Mouse (Mus musculus) MEL (cell line): Measurements from ENCODE around the gene Fgfr2. TPM values are rescaled to one million over a fixed set of nuclear protein-coding genes. Genes with fewer than 3 reads are reported as not detected.

Experiments
- DNase-seq: peaks from one replicate; pipeline ENCODE4 v3.0.0; 2011; ENCODE audit warnings: low read depth, low spot score
- H3K27ac ChIP-seq: 2 replicates; pipeline ENCODE4 v1.5.1; 2012; ENCODE audit warnings: low read depth, mild to moderate bottlenecking, control low read depth, low read length, moderate library complexity; ENCODE audit not compliant: control insufficient read depth
- H3K27me3 ChIP-seq, 2 experiments: fragments of 150-350 bp in 1 of 2; sonication (generic) in 1 of 2; 2 replicates each; pipeline ENCODE4 v1.6.1; 2012; ENCODE audit warnings: low read length in 2 of 2, mild to moderate bottlenecking in 2 of 2, improper control_type of control experiment in 1 of 2, moderate library complexity in 1 of 2; ENCODE audit not compliant: insufficient read depth in 2 of 2, control insufficient read depth in 1 of 2
- H3K36me3 ChIP-seq, 2 experiments: 2 replicates each; pipeline ENCODE4 v1.6.1; 2012 to 2014; ENCODE audit warnings: low read length in 2 of 2, improper control_type of control experiment in 1 of 2, inconsistent platforms in 1 of 2, mild to moderate bottlenecking in 1 of 2; ENCODE audit not compliant: insufficient read depth in 2 of 2, control insufficient read depth in 1 of 2
- H3K4me1 ChIP-seq, 2 experiments: fragments of 150-350 bp in 1 of 2; sonication (generic) in 1 of 2; 2 replicates each; pipeline ENCODE4 v1.6.1; 2012; ENCODE audit warnings: low read length in 2 of 2, improper control_type of control experiment in 1 of 2, mild to moderate bottlenecking in 1 of 2; ENCODE audit not compliant: insufficient read depth in 2 of 2, control insufficient read depth in 1 of 2
- H3K4me3 ChIP-seq, 2 experiments: fragments of 150-350 bp in 1 of 2; sonication (generic) in 1 of 2; 2 replicates each; pipeline ENCODE4 v1.5.1; 2012; ENCODE audit warnings: low read depth in 2 of 2, low read length in 2 of 2, mild to moderate bottlenecking in 2 of 2, moderate library complexity in 2 of 2, control low read depth in 1 of 2, improper control_type of control experiment in 1 of 2; ENCODE audit not compliant: control insufficient read depth in 1 of 2, insufficient read depth in 1 of 2
- H3K79me2 ChIP-seq: 2 replicates; pipeline ENCODE4 v1.6.1; 2012; ENCODE audit warnings: mild to moderate bottlenecking, low read length, moderate library complexity; ENCODE audit not compliant: control insufficient read depth, poor library complexity, insufficient read depth
- H3K9ac ChIP-seq: 2 replicates; pipeline ENCODE4 v1.6.1; 2012; ENCODE audit warnings: low read depth, mild to moderate bottlenecking, control low read depth, low read length, moderate library complexity; ENCODE audit not compliant: control insufficient read depth, poor library complexity, severe bottlenecking
- H3K9me3 ChIP-seq: fragments of 150-350 bp; sonication (generic); replicated peaks from 2 replicates; pipeline ENCODE4 v1.6.1; 2012; ENCODE audit warnings: mild to moderate bottlenecking, low read length, improper control_type of control experiment, moderate library complexity; ENCODE audit not compliant: insufficient read depth
- BHLHE40 ChIP-seq: IDR thresholded peaks from 2 replicates; pipeline ENCODE4 v1.6.1; 2012; ENCODE audit warnings: low read depth, mild to moderate bottlenecking, inconsistent platforms, low read length, improper control_type of control experiment, borderline replicate concordance
- CTCF ChIP-seq, 3 experiments: IDR thresholded peaks in 2 of 3; conservative IDR thresholded peaks in 1 of 3; 2 replicates each; pipeline ENCODE4 v1.5.1; 2011 to 2012; ENCODE audit warnings: low read length in 3 of 3, low read depth in 2 of 3, mild to moderate bottlenecking in 2 of 3, improper control_type of control experiment in 1 of 3, inconsistent platforms in 1 of 3, mixed read lengths in 1 of 3, moderate library complexity in 1 of 3; ENCODE audit not compliant: control insufficient read depth in 1 of 3, insufficient read depth in 1 of 3, poor library complexity in 1 of 3, severe bottlenecking in 1 of 3
- ELF1 ChIP-seq: IDR thresholded peaks from 2 replicates; pipeline ENCODE4 v1.6.1; 2014; ENCODE audit warnings: low read depth, mild to moderate bottlenecking, inconsistent platforms, low read length, improper control_type of control experiment, moderate library complexity
- EP300 ChIP-seq, 2 experiments: IDR thresholded peaks; 2 replicates each; pipeline ENCODE4 v1.6.1; 2011; ENCODE audit warnings: improper control_type of control experiment in 2 of 2, low read length in 2 of 2, low read depth in 1 of 2, mild to moderate bottlenecking in 1 of 2
- ETS1 ChIP-seq: IDR thresholded peaks from 2 replicates; pipeline ENCODE4 v1.6.1; 2012; ENCODE audit warnings: low read depth, mild to moderate bottlenecking, inconsistent platforms, low read length, improper control_type of control experiment, moderate library complexity
- GABPA ChIP-seq: IDR thresholded peaks from 2 replicates; pipeline ENCODE4 v1.6.1; 2012; ENCODE audit warnings: low read depth, mild to moderate bottlenecking, inconsistent platforms, low read length, improper control_type of control experiment, moderate library complexity
- GATA1 ChIP-seq: IDR thresholded peaks from 2 replicates; pipeline ENCODE4 v1.6.1; 2011; ENCODE audit warnings: low read depth, low read length, improper control_type of control experiment
- KAT2A ChIP-seq: conservative IDR thresholded peaks from 2 replicates; pipeline ENCODE4 v1.6.1; 2012; ENCODE audit warnings: low read depth, low read length, improper control_type of control experiment, inconsistent platforms
- MAX ChIP-seq: IDR thresholded peaks from 2 replicates; pipeline ENCODE4 v1.6.1; 2011; ENCODE audit warnings: low read length, improper control_type of control experiment
- MAZ ChIP-seq: IDR thresholded peaks from 2 replicates; pipeline ENCODE4 v1.6.1; 2012; ENCODE audit warnings: low read depth, mild to moderate bottlenecking, inconsistent platforms, low read length, improper control_type of control experiment
- MEF2A ChIP-seq: IDR thresholded peaks from 2 replicates; pipeline ENCODE4 v1.6.1; 2014; ENCODE audit warnings: low read depth, mild to moderate bottlenecking, inconsistent platforms, low read length, improper control_type of control experiment; ENCODE audit not compliant: poor library complexity, insufficient replicate concordance, severe bottlenecking; ENCODE audit errors: extremely low read depth
- MXI1 ChIP-seq: IDR thresholded peaks from 2 replicates; pipeline ENCODE4 v1.6.1; 2011; ENCODE audit warnings: mild to moderate bottlenecking, low read depth, low read length, improper control_type of control experiment
- MYC ChIP-seq: IDR thresholded peaks from 2 replicates; pipeline ENCODE4 v1.6.1; 2011; ENCODE audit warnings: low read depth, mild to moderate bottlenecking, low read length, improper control_type of control experiment, moderate library complexity
- NRF1 ChIP-seq: IDR thresholded peaks from 2 replicates; pipeline ENCODE4 v1.6.1; 2014; ENCODE audit warnings: low read depth, mild to moderate bottlenecking, inconsistent platforms, low read length, improper control_type of control experiment, moderate library complexity; ENCODE audit not compliant: poor library complexity, insufficient read depth, severe bottlenecking
- POLR2A ChIP-seq, 2 experiments: IDR thresholded peaks; 2 replicates each; pipeline ENCODE4 v1.6.1; 2011 to 2012; ENCODE audit warnings: low read length in 2 of 2, mild to moderate bottlenecking in 2 of 2, control low read depth in 1 of 2, improper control_type of control experiment in 1 of 2, low read depth in 1 of 2, moderate library complexity in 1 of 2; ENCODE audit not compliant: control insufficient read depth in 1 of 2, insufficient read depth in 1 of 2, poor library complexity in 1 of 2
- POLR2AphosphoS2 ChIP-seq: IDR thresholded peaks from 2 replicates; pipeline ENCODE4 v1.6.1; 2011; ENCODE audit warnings: low read length, improper control_type of control experiment
- POLR2AphosphoS5 ChIP-seq: IDR thresholded peaks from 2 replicates; pipeline ENCODE4 v1.6.1; 2012; ENCODE audit warnings: low read depth, borderline replicate concordance, mild to moderate bottlenecking, inconsistent platforms, low read length, moderate library complexity, mixed read lengths
- RAD21 ChIP-seq: IDR thresholded peaks from 2 replicates; pipeline ENCODE4 v1.6.1; 2011; ENCODE audit warnings: mild to moderate bottlenecking, low read depth, low read length, improper control_type of control experiment
- RCOR1 ChIP-seq: IDR thresholded peaks from 2 replicates; pipeline ENCODE4 v1.6.1; 2012; ENCODE audit warnings: low read depth, mild to moderate bottlenecking, inconsistent platforms, low read length, improper control_type of control experiment
- SIN3A ChIP-seq: IDR thresholded peaks from 2 replicates; pipeline ENCODE4 v1.6.1; 2012; ENCODE audit warnings: low read length, improper control_type of control experiment, inconsistent platforms
- SMC3 ChIP-seq: IDR thresholded peaks from 2 replicates; pipeline ENCODE4 v1.6.1; 2011; ENCODE audit warnings: low read depth, low read length, improper control_type of control experiment
- TAL1 ChIP-seq: IDR thresholded peaks from 2 replicates; pipeline ENCODE4 v1.6.1; 2012; ENCODE audit warnings: mild to moderate bottlenecking, inconsistent platforms, low read length, moderate library complexity, mixed read lengths
- TBP ChIP-seq: IDR thresholded peaks from 2 replicates; pipeline ENCODE4 v1.8.0; 2011; ENCODE audit warnings: low read depth, low read length, improper control_type of control experiment
- USF1 ChIP-seq: IDR thresholded peaks from 2 replicates; pipeline ENCODE4 v1.6.1; 2014; ENCODE audit warnings: low read depth, mild to moderate bottlenecking, inconsistent platforms, low read length, improper control_type of control experiment, moderate library complexity
- ZC3H11A ChIP-seq: IDR thresholded peaks from 2 replicates; pipeline ENCODE4 v1.6.1; 2012; ENCODE audit warnings: low read depth, mild to moderate bottlenecking, inconsistent platforms, low read length, improper control_type of control experiment
- ZKSCAN1 ChIP-seq: IDR thresholded peaks from 2 replicates; pipeline ENCODE4 v1.6.1; 2012; ENCODE audit warnings: low read depth, mild to moderate bottlenecking, inconsistent platforms, low read length, improper control_type of control experiment, moderate library complexity
- ZMIZ1 ChIP-seq: IDR thresholded peaks from 2 replicates; pipeline ENCODE4 v1.6.1; 2012; ENCODE audit warnings: low read depth, mild to moderate bottlenecking, inconsistent platforms, low read length, improper control_type of control experiment, moderate library complexity
- ZNF384 ChIP-seq: IDR thresholded peaks from 2 replicates; pipeline ENCODE4 v1.6.1; 2012; ENCODE audit warnings: low read depth, mild to moderate bottlenecking, inconsistent platforms, low read length, improper control_type of control experiment
- polyA plus RNA-seq, 2 experiments: library from polyadenylated mRNA; stranded (reverse) in 1 of 2; unstranded in 1 of 2; fragments of >175 nt in 1 of 2; fragments of >200 nt in 1 of 2; gene quantifications; 2 replicates each; pipeline versions ENCODE4 v1.2.1 to v1.2.4; 2012; ENCODE audit warnings: low replicate concordance in 2 of 2, low read depth in 1 of 2; ENCODE audit not compliant: insufficient read length in 2 of 2, insufficient read depth in 1 of 2, missing spikeins in 1 of 2
- total RNA-seq: library from RNA; depleted of rRNA; stranded (reverse); fragments of 300-350 nt; gene quantifications from 2 replicates; pipeline ENCODE4 v1.2.3, GENCODE M21; 2012

The Fgfr2 gene
- total and polyA plus RNA-seq, 3 experiments: not detected

- peaks cover 2% of the 10 kb centered on the region for H3K79me2 ChIP-seq
- TF ChIP-seq TBP (no peak), GABPA (no peak), MAZ (no peak), RCOR1 (no peak), POLR2AphosphoS5 (no peak), POLR2AphosphoS2 (no peak), ETS1 (no peak), POLR2A (IDR thresholded peaks at IDR 0.05; ENCODE audit: control insufficient read depth in 1 of 2, insufficient read depth in 1 of 2, low read depth in 1 of 2, low read length in 2 of 2, poor library complexity in 1 of 2) (no peak), SIN3A (no peak), RAD21 (no peak), SMC3 (no peak), MXI1 (no peak), EP300 (IDR thresholded peaks at IDR 0.05; ENCODE audit: low read depth in 1 of 2, low read length in 2 of 2) (no peak), TAL1 (no peak), USF1 (no peak)
- H3K27me3 ChIP-seq: no peaks in the 10 kb centered on the region
- peaks cover 0 to 9% of the 10 kb centered on the region in 2 experiments; a peak in 2 of 4 replicates for H3K36me3 ChIP-seq
- DNase-seq: no peak
- H3K9me3 ChIP-seq: no peaks in the 10 kb centered on the region
- H3K4me3 ChIP-seq: no peak overlapping the region
- no peak overlapping the region for H3K27ac ChIP-seq
- H3K4me1 ChIP-seq: peaks cover 5 to 12% of the 10 kb centered on the region in 2 experiments; a peak in 3 of 4 replicates
- no peak overlapping the region for H3K9ac ChIP-seq
These were observed 85.9 kb downstream of the Fgfr2 start for GRCm38 (mm10) chr7:133037217-133037616.

- no peaks in the 10 kb centered on the region for H3K27me3 ChIP-seq
- no peaks in the 10 kb centered on the region for H3K9me3 ChIP-seq
- no peaks in the 10 kb centered on the region for H3K4me1 ChIP-seq
- no peak overlapping the region for H3K9ac ChIP-seq
- DNase-seq: no peak
- no peak overlapping the region for H3K27ac ChIP-seq
- TF ChIP-seq ETS1 (no peak), MAX (no peak), ZNF384 (no peak), ZC3H11A (no peak), GATA1 (no peak), ZMIZ1 (no peak), ZKSCAN1 (no peak), SMC3 (no peak), BHLHE40 (no peak), NRF1 (no peak), MYC (no peak), KAT2A (no peak), ELF1 (no peak), CTCF (IDR thresholded peaks at IDR 0.05 in 2 of 3, conservative IDR thresholded peaks at IDR 0.05 in 1 of 3; ENCODE audit: control insufficient read depth in 1 of 3, insufficient read depth in 1 of 3, low read depth in 2 of 3, low read length in 3 of 3, poor library complexity in 1 of 3, severe bottlenecking in 1 of 3) (no peak), EP300 (IDR thresholded peaks at IDR 0.05; ENCODE audit: low read depth in 1 of 2, low read length in 2 of 2) (no peak), MEF2A (no peak)
- H3K79me2 ChIP-seq: no peaks in the 10 kb centered on the region
- no peak overlapping the region for H3K4me3 ChIP-seq
- peaks cover 0 to 2% of the 10 kb centered on the region in 2 experiments; a peak in 1 of 4 replicates for H3K36me3 ChIP-seq
These were observed 87.2 kb downstream of the Fgfr2 start for GRCm38 (mm10) chr7:133035901-133036300.
